Mouse (Mus musculus) retina, adult 2 months (tissue): ENCODE data around the gene Cfap100.

Experiments used
- DNase-seq: peaks from one replicate; pipeline ENCODE4 v3.0.0-alpha.2; 2012; ENCODE audit warnings: low read depth, low spot score

Cfap100 gene

DNA sequence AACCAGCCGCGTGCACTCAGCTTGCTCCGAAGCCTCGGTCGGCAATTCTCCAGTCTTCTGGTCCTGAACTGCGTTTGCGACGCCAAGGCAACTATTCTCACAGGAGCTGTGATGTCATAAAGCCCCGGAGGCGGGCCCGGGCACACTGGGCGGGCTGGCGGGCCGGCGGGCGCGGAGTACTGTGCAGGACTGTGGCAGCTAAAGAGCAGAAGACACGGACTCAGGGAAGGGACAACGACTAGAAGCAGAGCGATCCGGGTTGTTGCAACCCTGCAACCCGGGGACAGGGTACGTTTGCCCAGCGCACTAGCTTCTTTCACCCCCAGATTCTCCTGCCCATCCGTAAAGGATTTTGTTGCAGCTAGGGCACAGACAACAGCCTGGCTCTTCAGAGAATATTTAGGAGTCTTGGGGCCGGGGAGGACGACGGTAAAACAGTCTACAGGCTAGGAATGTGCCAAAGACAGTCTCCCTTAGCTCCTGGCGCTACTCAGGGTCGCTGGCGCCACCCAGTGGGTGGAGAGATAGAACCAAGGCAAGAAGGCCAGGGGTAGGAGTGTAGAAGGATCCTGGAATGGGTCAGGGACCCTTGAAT lies at the start of gene Cfap100:
Gene Cfap100 (minus strand): TSS at position 418 of the 595 bp plus-strand sequence.
- DNase-seq = no peak

DNA sequence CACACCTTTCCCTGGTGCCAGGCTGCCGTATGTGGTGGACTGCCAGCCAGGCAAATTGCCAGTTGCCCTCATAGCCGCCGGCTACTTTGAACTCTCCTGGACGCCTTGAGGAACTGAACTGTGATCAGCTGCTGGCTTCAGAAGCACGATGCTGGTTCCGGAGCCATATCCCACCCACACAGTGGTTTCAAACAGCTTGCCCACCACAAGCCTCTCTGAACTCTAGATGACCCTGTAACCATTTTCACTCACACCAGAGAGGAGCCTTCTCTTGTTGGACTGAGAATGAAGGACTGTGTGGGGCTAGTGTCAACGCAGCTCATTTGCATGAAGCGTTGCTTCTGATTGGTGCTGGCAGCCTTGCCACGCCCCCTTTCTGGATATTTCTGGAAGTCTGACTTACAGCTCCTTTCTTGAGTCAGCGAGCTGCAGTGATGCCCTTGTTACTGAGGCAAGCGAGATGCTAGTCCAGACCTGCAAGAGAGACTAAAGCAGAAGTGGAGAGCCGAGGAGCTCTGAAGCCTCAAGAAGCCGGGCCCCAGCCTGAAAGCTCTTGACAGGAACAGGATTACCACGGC lies 48.4 kb upstream of the Cfap100 start:
- DNase-seq = no peak

DNA sequence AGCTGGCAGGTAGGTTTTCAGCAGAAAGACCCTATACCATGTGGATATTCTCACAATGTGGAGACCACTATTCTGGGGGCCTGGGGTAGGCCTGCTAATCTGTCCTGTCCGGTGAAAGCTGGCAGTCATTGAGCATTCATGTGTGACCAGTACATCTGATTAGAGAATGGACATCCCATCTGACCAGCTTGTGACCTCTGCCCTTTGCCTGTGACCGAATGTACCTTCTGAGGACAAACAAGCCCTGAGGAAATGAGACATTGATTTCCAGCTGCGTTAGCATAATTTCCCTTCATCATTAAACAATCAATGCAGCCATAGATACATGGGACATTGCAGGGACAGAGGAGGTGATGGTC lies 47.2 kb upstream of the Cfap100 start:
- DNase-seq = no peak

DNA sequence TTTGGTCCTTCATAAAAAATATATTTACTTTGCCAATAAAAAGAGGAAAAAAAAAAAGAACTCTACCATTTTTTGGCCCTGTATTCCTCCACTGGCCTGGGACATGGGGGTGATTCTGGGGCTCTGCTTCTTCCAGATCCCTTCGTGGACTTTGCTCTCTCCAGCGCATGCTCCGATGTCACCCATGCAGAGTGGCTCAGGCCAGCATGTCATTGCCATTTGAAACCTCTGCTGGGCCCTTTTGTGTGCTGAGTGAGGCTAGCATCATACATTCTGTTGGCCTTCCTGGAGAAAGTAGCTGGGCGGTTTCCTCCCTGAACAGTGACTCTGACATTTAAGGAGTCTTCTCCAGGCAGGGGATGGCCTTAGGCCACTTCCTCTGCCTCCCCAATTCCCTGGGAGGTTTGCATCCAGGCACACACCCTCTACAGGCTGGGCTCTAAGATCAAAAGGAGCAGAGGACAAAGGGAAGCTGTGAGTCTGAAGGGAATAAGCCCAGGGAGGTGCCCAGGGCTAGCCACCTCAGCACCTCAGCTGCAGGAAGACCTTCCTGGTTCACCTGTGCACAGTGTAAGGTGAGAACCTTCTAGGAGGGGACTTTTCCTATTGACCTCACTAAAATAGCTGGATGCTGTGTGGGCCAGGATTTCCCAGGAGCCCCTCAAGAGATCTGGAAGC lies 46.7 kb upstream of the Cfap100 start:
- no peak for DNase-seq

DNA sequence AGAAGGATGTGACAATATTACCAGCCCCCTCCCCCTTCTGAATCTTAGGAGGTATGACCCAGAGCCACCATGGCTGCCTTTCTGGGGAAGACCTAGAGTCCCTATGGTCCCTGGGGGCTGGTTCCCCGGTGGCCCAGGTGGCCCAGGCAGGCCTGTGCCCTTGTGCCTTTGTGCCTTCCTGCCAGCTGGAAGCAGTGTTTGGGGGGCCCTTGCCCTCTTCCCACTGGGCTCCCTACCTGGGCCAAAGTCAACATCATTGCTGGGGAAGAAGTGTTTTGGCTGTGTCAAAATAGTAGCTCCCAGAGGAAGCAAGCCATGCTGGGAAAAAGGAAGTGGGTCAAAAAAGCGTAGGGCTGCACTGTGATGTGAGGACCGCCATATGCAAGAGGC lies 45.8 kb upstream of the Cfap100 start:
- DNase-seq = no peak

DNA sequence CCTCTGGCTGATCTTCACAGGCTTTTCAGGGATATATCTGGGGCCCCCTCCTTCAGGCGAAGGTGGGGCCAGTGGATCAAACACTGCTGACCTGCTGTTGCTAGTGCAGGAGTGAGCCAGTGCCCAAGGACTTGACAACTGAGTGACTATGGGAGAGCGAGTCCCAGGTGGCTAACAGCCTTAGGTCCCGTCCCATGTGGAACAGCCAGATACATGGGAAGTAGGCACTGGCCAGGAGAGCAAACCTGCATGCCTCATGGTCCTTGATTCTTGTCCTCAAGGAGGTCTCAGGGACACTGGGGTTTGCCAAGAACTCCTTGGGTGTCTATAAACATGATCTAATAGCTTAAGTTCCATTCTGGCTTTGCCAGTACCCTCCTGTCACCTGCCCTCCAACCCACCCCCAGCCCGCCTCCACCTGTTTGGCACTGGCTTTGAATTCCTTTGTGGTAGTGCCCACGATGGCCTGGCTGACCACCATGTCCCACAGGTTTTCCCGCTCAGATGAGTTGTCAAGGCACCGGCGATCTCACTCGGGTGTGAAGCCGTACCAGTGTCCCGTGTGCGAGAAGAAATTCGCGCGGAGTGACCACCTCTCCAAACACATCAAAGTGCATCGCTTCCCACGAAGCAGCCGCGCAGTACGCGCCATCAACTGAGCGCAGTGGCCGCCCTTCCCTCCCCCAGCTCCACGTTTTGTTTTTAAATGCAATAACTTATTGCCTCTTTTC lies 45.2 kb upstream of the Cfap100 start:
- no peak for DNase-seq

DNA sequence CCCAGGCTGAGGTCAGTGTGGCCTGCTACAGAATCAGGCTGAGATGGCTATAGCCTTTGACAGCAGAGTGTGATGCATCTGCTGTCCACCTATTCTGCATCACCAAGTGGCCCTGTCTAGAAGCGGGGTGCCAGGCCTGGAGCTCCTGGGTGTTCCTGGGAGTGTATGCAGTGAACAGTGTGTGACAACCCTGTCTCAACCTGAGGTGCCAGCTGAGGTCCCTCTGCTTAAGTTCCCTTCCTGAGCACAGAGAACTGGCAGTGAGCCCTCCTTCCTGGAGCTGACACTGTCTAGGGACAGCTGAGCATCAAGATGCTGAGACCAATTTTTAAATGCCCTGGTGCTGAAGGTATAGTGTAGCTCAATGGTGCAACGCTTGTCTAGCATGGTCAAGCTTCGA lies 44.1 kb upstream of the Cfap100 start:
- DNase-seq = no peak

DNA sequence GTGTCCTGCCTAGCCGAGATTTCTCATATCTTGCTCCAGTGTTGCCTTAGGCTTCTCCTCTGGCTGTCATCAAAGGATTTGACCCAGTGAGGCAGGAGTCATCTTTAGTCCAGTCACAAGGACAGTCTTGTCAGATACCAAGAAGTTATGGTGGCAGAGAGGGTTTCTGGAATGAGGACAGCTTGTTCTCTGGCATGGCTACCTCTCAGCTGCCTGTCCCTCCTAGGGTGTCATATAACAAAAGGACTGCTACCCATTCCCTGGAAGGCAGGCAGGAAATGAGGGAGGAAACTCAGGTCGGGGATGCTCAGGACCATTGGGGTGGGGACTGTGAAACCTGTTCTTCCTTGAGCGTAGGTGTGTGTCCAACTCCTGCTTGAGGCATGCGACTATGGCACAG lies 43.5 kb upstream of the Cfap100 start:
- DNase-seq = no peak

DNA sequence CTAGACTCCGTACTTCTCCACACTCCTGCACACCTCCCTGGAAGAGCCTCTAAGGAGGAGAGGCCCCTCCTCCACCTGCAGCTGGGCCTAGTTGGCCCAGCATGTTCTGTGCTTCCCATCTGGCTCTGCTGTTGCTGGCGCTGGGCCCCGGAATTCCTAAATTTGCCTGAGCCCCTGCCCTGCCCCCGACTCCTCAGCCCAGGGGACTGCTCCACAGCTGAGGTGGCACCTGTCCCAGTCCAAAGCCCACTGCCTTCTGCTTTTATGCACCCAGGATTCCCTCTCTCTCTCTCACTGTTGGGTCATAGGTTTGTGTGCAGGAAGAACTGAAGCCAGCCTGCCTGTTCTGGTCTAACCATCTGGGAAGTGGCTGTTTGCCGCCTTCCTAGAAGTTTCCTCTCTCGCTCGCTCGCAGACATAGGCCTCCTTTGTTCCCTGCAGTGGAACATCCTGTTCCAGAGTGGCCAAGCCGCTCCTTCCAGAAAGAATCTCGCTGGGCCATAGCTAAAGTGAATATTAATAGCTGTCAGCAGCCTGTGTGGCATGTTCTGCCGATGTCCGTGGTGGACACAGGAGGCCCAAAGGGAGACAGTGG lies 42.4 kb upstream of the Cfap100 start:
- DNase-seq = no peak

DNA sequence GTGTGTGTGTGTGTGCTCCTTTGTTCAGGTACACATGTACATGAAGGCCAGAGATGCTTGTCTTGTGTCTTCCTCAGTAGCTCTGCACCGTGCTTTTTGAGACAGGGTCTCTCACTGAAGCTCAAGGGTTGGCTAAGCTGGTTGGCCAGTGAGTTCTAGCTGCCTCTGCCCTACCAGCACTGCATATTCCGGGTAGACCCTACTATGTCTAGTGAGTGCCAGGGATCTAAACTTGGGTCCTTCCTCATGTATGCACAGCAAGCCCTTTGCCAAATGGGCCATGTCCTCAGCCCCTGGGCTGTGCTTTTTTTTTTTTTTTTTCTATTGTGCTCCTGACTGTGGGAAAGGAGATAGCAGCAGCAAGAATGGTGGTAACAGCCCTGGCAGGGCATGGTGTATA lies 41.7 kb upstream of the Cfap100 start:
- DNase-seq = no peak

DNA sequence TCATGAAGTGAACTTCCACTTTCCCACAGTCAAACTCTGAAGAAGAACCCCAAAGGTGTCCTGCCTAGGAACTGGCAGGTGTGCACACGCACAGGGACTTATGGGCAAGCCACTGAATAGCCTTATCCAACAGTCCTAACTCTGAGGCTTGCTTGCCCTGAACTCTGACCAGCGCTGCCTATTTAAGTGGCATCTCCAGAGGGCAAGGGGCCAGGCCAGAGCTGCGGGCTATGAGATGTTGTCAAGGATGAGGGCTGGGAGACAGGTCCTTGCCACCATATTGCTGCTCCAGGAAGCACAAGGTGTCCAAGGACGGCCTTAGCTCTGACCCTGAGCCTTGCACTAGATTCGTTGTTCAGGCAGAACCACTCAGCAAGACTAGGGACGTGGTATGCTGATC lies 40.4 kb upstream of the Cfap100 start:
- DNase-seq = no peak

DNA sequence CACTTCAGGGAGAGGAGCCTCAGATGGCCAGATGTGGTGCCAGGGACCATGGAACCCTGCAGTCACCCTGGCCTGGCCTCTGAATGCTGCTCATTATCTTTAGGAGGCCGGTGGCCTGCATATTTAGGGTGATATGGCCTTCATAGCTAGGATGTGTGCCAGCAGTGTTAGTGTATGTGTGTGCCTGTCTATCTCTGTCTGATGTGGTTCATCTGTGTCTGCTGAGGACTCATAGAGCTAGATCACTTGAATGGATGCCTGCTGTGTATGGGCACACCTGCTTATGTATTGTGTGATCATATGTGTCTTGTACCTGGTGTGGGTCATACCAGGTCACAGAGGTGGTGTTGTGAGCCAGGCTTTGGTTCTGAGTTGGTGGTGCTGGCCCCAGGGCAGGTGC lies 39.6 kb upstream of the Cfap100 start:
- DNase-seq = no peak

DNA sequence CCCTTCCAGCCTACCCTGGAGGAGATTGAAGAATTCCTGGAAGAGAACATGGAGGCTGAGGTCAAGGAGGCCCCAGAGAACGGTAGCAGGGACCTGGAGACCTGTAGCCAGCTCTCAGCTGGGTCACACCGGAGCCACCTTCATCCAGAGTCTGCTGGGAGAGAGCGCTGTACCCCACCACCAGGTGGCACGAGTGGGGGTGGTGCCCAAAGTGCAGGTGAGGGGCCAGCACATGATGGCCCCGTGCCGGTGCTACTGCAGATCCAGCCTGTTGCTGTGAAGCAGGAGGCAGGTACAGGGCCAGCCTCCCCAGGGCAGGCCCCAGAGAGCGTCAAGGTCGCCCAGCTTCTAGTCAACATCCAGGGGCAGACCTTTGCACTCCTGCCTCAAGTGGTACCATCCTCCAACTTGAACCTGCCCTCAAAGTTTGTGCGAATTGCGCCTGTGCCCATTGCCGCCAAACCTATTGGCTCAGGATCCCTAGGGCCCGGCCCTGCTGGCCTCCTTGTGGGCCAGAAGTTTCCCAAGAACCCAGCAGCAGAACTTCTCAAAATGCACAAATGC lies 38.3 kb upstream of the Cfap100 start:
- no peak for DNase-seq

DNA sequence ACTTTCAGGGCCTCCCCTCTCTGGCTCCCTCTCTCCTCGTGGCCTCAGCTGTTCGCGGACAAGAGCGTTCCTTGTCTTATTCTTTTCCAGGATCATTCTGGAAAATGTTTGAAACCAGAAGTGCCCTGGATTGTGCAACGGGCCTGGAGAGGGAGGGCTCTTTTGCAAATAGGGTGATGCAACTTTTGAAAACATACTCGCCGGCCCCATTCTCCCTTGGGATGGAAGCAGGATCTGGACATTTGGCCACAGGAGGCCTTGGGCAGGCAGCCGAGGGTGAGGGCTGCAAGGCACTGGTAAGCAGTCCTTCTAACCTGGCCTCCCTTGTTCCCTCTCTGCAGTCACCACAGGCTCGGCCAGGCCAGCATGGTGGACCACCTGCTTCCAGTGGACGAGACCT lies 37.5 kb upstream of the Cfap100 start:
- no peak for DNase-seq

DNA sequence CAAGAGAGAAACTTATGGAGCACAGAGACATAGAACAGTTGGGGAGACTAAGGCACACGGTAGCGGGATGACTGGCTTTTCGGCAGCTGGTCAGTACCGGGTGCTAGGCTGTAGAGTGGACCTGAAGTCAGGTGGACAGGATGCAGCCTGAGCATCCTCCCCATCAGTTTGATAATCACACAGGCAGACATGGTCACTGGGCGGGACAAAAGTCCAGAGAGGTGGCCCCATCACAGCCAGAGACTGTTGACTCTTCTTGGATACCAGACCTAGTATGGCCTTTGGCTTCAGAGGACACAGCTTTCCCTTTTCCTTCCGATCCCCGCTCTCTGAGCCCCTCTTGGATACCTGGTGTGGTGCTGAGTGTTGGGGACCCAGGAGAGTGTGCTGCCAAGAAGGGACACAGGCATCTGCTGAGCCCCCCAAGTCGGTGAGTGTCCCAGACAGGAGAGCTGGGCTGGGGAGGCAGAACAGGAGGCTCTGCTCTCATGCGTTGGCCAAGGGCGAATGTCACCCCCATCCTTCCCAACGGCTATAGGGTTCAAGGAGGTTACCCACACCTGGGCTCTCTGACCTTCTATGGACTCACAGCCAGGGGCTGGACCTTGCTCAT lies 36.5 kb upstream of the Cfap100 start:
- DNase-seq = no peak

DNA sequence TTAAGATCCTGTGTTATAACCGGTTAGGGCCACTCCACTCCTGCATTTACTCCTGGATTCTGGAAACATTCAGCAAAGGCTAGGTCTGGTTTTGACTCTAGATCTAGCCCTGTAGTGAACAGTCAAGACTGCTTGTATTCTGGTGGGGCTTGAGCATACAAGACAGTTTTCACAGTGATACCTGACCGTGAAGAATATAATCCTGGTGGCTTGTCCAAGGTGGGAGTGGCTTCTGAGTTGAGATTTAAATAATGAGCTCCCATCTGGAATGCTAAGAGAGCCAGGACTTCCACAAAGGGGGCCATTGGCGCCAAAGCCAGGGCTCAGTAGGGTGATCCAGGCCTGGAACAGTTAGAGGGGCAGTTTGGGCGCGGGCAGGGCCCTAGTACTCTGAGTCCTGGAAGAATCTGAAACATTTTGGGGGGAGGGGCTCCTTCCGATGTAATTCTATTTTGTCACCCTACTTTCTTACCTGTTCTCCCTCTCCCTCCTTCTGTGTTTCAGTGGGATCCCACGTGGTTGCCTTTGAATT lies 35.4 kb upstream of the Cfap100 start:
- no peak for DNase-seq

DNA sequence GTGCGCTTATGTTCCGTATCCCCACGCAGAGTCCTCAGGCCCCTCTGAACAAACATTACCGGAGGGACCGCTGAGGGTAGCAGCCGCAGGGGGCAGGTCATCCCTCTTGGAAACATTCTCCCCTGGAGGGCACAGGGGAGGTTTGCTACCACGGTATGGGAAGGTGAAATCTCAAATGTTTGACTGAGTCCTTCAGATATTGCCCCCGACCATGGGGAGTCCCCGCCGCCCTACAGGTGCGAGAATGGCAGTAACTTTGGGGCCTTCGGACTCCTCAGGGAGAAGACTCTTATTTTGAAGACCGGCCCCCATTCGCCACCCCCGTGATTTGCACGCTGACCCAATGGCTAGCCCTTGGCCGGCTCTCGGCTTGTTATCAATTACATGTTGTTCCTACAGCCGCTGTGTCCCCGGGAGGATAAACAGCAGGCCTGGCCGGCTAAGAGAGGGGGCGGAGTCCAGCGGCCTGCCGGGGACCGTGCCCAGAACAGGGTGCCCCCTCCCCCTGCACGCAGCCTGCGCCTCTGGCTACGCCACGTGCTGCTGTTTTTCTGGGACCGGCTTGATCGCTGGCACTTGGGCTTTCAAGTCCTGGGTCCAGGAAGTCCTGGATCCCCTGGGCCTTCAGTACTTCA lies 34.7 kb upstream of the Cfap100 start:
- DNase-seq = no peak

DNA sequence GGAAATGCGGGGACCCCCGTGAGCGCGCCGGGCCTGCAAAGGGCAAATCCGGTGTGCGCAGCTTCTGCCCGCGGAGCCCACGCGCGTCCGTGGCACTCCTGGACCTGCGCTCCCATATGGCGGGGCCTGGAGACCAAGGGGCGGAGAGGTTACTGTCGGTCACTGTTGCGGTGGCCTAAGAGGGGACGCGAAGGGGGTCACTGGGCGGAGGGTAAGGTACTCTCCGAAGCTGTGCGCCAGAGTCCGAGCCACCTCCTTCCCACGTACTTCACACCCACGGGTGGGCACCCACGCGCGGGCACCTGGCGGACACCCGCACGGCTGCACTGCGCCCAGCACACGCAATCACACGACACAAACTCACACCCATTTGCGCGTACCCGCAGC lies 34.2 kb upstream of the Cfap100 start:
- DNase-seq = no peak

DNA sequence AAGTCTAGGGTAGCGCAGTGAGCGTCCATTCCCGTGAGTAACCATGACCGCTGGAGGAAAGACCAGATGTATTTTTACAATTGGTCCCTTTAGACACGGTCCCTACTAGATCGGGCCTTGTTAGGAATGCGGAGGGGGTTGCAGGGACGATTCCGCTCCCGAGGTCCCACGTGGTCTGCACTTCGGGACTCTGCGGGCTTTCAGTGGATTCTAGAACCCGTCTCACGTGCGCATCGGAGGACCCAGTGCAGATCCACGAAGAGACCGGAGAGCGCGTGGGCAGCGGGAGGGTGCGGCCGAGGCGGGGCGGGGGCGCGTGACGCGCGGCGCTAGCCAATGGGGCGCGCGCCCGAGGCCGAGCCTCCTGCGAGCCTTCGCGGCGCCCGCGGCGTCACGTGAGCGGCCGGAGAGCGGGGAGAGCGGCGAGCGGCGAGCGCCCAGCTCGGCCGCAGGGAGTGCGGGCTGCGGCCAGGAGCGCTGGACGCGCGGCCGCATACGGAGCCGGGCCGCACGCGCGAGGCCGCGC lies 33.6 kb upstream of the Cfap100 start, which contains the start of gene Klf15:
Gene Klf15 (plus strand): TSS at position 396 of the 526 bp plus-strand sequence.
- DNase-seq = no peak

DNA sequence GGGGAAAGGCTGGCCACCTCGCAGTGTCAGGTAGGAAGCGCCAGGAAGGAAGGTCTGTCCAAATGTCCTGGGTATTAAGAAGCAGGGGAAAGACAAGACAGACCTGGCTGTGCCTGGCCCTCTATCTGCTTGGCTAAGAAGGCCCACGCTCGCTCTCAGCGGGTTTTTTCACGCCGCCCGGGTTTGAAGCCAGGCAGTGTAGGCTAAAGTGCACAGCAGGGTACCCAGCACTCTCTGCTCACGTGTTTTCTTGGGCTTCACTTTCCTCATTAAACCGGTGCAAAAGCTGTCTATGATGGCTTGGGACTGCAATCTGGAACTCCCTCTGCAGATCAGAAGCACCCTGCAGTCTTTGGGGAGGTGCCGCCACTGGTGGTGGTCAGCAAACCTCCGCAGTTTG lies 33.2 kb upstream of the Cfap100 start:
- DNase-seq = no peak

DNA sequence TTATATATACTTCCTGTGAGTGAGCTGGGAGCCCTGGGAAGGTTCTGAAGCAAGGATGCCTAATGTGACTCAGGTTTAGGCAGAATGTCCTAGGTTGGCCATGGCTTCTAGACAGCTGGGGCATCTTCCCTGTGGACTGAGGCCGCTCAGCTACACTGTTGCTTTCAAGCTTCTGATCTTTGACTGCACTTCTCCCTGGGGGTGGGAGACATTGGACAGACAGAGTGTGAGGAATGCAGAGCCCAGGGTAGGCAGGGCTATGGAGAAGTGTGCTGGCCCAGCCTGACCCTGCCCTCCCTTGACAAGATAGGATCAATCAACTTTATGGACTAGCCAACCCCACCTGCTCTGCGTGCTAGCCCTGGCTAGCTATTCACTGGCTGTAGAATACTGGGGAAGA lies 32.6 kb upstream of the Cfap100 start:
- DNase-seq = no peak
